Mouse (Mus musculus): ENCODE data around the gene Eprs.

DNA sequence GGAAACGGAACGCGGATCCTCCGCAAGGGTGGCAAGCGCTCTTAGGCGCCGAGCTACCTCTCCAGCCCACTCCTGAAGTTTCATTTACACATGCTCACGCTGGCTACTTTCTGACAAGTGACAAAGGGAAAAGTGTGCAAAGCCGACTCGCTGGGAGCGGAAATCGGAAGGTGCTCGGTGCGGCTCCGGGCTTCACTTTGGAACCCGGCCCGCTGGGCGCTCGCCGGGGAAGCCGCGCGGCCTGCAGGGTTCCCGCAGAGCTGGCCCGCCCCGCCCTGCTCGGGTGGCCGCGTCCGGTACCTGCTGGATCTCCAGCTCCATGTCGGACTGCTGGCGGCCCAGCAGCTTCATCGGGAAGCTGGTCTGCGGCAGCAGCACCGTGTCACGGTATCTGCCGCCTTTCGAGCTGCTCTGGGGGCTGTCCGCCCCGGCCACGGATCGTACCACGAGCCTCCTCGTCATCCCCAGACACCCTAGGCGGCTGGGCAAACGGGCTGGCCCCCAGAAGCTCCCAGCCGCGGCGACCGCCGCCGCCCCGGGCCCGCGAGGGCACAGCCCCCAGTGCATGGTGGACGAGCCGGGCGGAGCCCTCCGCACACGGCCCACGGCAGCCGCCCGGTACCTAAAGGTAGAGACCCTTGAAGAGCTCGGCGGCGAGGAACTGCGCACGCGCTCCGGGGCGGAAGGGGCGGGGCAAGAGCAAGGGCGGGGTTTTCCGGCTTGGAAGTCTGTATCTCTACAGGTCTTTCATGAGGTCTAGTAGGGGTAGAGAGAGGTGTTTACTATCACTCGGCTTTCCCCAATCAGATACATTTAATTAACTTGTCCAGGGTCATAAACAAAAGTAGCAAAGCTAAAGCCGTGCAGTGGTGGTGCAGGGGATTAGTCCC lies 33.9 kb upstream of the Eprs start, which contains the start of gene Iars2:
- TF ChIP-seq CTCF (IDR thresholded peaks at IDR 0.05; ENCODE audit: low read depth, low read length) (no peak), TAL1 (conservative IDR thresholded peaks at IDR 0.05; ENCODE audit: low read depth, low read length) (no peak), GATA1 (IDR thresholded peaks at IDR 0.05; ENCODE audit: borderline replicate concordance, low read length) (no peak), POLR2AphosphoS5 (IDR thresholded peaks at IDR 0.05; ENCODE audit: insufficient replicate concordance, low read depth, low read length) (no peak), GATA2 (IDR thresholded peaks at IDR 0.05; ENCODE audit: borderline replicate concordance, low read depth, low read length) (no peak)

All from G1E (cell line).